Mouse (Mus musculus): ENCODE data around the gene Cyp2e1.

GRCm38 (mm10) chr7:140797619-140798018 lies 34.1 kb downstream of the Cyp2e1 start:
- TF ChIP-seq GATA1 (IDR thresholded peaks at IDR 0.05; ENCODE audit: low read length), result no peak
- TF ChIP-seq TAL1 (IDR thresholded peaks at IDR 0.05; ENCODE audit: low read length), result no peak
